Mouse (Mus musculus): ENCODE results near the gene Ddx47.

DNA sequence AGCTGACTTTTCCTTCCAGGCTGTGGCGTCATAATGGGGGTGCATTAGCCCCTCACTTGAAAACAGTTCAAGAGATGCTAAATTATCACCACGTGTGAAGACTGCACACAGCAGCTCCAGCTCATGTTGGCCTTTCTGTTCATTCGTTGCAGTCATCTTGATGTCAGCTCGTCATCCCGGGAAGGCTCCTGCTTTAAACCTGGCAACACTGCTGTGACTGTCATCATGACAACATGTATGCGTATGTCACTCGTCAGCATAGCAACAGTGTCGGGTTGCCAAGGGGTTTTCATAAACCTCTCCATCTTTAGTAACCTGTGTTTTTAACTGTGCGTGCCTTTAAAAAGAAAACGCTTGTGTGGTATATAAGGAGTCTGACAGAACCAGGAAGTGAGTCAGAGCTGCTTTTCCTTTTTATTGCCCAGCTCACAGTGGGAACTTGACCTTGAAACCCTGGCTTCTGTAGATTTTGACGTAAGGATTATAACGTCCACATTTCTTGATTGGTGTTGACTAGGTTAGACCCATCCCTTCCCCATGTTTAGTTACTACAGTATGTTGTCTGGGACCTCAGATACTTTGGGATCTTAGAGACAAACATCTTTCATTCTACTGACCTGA, 17.3 kb upstream of the Ddx47 start:
- TF ChIP-seq CHD2 (IDR thresholded peaks at IDR 0.05; ENCODE audit: low read depth, low read length) (no peak), HCFC1 (IDR thresholded peaks at IDR 0.05; ENCODE audit: borderline replicate concordance, insufficient read depth, low read length) (no peak)

Data from ES-E14 (cell line).